Mouse (Mus musculus) brain, embryonic 14.5 days (tissue): ENCODE measurements around the gene Cntn2. TPM values are rescaled to one million over a fixed set of nuclear protein-coding genes. Genes with fewer than 3 reads are reported as not detected.
"Not testable (repeated sequence)": the region's sequence is repeated elsewhere in the genome, so short reads cannot be mapped to it uniquely, and the experiment has no call there.

Source experiments
- DNase-seq: peaks from one replicate; pipeline ENCODE4 v3.0.0-alpha.2; 2011; ENCODE audit warnings: low read depth
- CTCF ChIP-seq: fragments of 200-500 bp; IDR thresholded peaks from 2 replicates; pipeline ENCODE4 v1.5.1; 2012; ENCODE audit warnings: inconsistent platforms, mild to moderate bottlenecking, moderate library complexity, borderline replicate concordance; ENCODE audit not compliant: insufficient read depth, insufficient read length; ENCODE audit errors: extremely low read depth
- POLR2A ChIP-seq: fragments of 200-500 bp; IDR thresholded peaks from 2 replicates; pipeline ENCODE4 v1.6.1; 2012; ENCODE audit warnings: mild to moderate bottlenecking, inconsistent platforms, borderline replicate concordance; ENCODE audit not compliant: poor library complexity, insufficient read depth, insufficient read length, severe bottlenecking; ENCODE audit errors: extremely low read depth
- polyA plus RNA-seq: library from polyadenylated mRNA; depleted of rRNA; stranded (reverse); fragments of >200 nt; gene quantifications from 2 replicates; pipeline ENCODE4 v1.2.3, GENCODE M21; 2012; rRNA removed

Gene Cntn2
- polyA plus RNA-seq, 1 experiment: 92.0 TPM

GRCm38 (mm10) chr1:132481619-132482018 lies 61.4 kb downstream of the Cntn2 start:
- DNase-seq: no peak
- TF ChIP-seq POLR2A: no peak
- no peak for TF ChIP-seq CTCF

- DNase-seq: no peak
- TF ChIP-seq CTCF: no peak
- no peak for TF ChIP-seq POLR2A
These were observed 63.6 kb downstream of the Cntn2 start for GRCm38 (mm10) chr1:132479438-132479837.

GRCm38 (mm10) chr1:132476928-132477691 lies 65.9 kb downstream of the Cntn2 start, which contains the start of gene Rbbp5:
Gene Rbbp5, plus strand, starts transcription at chr1:132477365.
- peak; percentile 39; the same call in 1 of the 2 replicates for TF ChIP-seq POLR2A
- TF ChIP-seq CTCF: no peak
- DNase-seq: peak; percentile 96

GRCm38 (mm10) chr1:132476575-132476927 lies 66.5 kb downstream of the Cntn2 start:
- TF ChIP-seq POLR2A (no peak), CTCF (no peak)
- no peak for DNase-seq

- DNase-seq: no peak
- TF ChIP-seq POLR2A: no peak
- no peak for TF ChIP-seq CTCF
These were observed 68.6 kb downstream of the Cntn2 start for GRCm38 (mm10) chr1:132474496-132474895.

GRCm38 (mm10) chr1:132472537-132472936 lies 70.5 kb downstream of the Cntn2 start:
- TF ChIP-seq POLR2A: no peak
- TF ChIP-seq CTCF: peak; percentile 32; the same call in 1 of the 2 replicates
- peak; percentile 35 for DNase-seq

- TF ChIP-seq POLR2A: no peak
- no peak for TF ChIP-seq CTCF
- no peak for DNase-seq
These were observed 71.6 kb downstream of the Cntn2 start for GRCm38 (mm10) chr1:132471499-132471898.

GRCm38 (mm10) chr1:132471032-132471431 lies 72.0 kb downstream of the Cntn2 start:
- TF ChIP-seq POLR2A (no peak), CTCF (no peak)
- DNase-seq: no peak

GRCm38 (mm10) chr1:132470031-132470430 lies 73.0 kb downstream of the Cntn2 start:
- DNase-seq: not testable (repeated sequence)

- no peak for DNase-seq
- TF ChIP-seq POLR2A: no peak
- no peak for TF ChIP-seq CTCF
These were observed 73.5 kb downstream of the Cntn2 start for GRCm38 (mm10) chr1:132469519-132469918.

GRCm38 (mm10) chr1:132468926-132469325 lies 74.1 kb downstream of the Cntn2 start:
- DNase-seq: peak; percentile 2
- no peak for TF ChIP-seq POLR2A
- no peak for TF ChIP-seq CTCF

GRCm38 (mm10) chr1:132464651-132465050 lies 78.4 kb downstream of the Cntn2 start:
- TF ChIP-seq POLR2A (no peak), CTCF (no peak)
- no peak for DNase-seq

Other genes starting within 250 kb of the Cntn2 start
- gene Klhdc8a, start 244.6 kb downstream of the Cntn2 start, polyA plus RNA-seq: 5.7 and 8.1 TPM in 2 replicates
- gene Nuak2, start 227.1 kb downstream of the Cntn2 start, polyA plus RNA-seq: 22.3 and 23.7 TPM in 2 replicates
- gene Tmcc2, start 152.0 kb downstream of the Cntn2 start, polyA plus RNA-seq: 53.1 and 74.0 TPM in 2 replicates
- gene Dstyk, start 125.7 kb downstream of the Cntn2 start, polyA plus RNA-seq: 13.4 and 13.6 TPM in 2 replicates
- 51.7 and 54.8 TPM in 2 replicates for gene Rbbp5, start 65.9 kb downstream of the Cntn2 start, polyA plus RNA-seq
- 2.3 TPM in 2 replicates for gene Tmem81, start 37.0 kb downstream of the Cntn2 start, polyA plus RNA-seq
- 45.7 and 65.9 TPM in 2 replicates for gene Nfasc, start 198.5 kb upstream of the Cntn2 start, polyA plus RNA-seq